Mouse (Mus musculus): ENCODE data around the gene Dpm2. TPM values are rescaled to one million over a fixed set of nuclear protein-coding genes. Genes with fewer than 3 reads are reported as not detected.
A peak's percentile ranks its signal among the peaks of the same experiment; 100 is the strongest.

Dpm2 gene
- polyA plus RNA-seq, 1 experiment from 2014 or later, result 104 TPM

GRCm38 (mm10) chr2:32541333-32541908 lies 29.2 kb upstream of the Dpm2 start:
- Histone ChIP-seq H3K36me3 (ENCODE audit: control insufficient read depth, insufficient read depth, low read length) (no peaks in the 10 kb centered on the region), H3K9ac (ENCODE audit: low read length) (no peak overlapping the region), H3K27ac (ENCODE audit: low read length) (no peak overlapping the region), H3K9me3 (replicated peaks; ENCODE audit: control insufficient read depth, low read length) (no peaks in the 10 kb centered on the region), H3K27me3 (ENCODE audit: control insufficient read depth, insufficient read depth, low read length) (no peaks in the 10 kb centered on the region), H3K4me3 (replicated peaks; ENCODE audit: low read length) (no peak overlapping the region), H3K4me1 (ENCODE audit: control insufficient read depth, insufficient read depth, low read length) (peaks cover 63% of the 10 kb centered on the region), H3K4me2 (ENCODE audit: low read depth, low read length) (no peak overlapping the region)
- ATAC-seq (ENCODE audit: insufficient read depth, low FRiP score), result no peak
- WGBS, result 91% methylated on average over 2 of the region's 2 CpGs

- no peak overlapping the region for H3K27ac ChIP-seq (ENCODE audit: low read length)
- no peaks in the 10 kb centered on the region for H3K9me3 ChIP-seq (replicated peaks; ENCODE audit: control insufficient read depth, low read length)
- H3K4me3 ChIP-seq (replicated peaks; ENCODE audit: low read length), result no peak overlapping the region
- H3K9ac ChIP-seq (ENCODE audit: low read length), result no peak overlapping the region
- ATAC-seq (ENCODE audit: insufficient read depth, low FRiP score), result no peak
- H3K4me2 ChIP-seq (ENCODE audit: low read depth, low read length), result no peak overlapping the region
- no peaks in the 10 kb centered on the region for H3K27me3 ChIP-seq (ENCODE audit: control insufficient read depth, insufficient read depth, low read length)
- peaks cover 59% of the 10 kb centered on the region for H3K4me1 ChIP-seq (ENCODE audit: control insufficient read depth, insufficient read depth, low read length)
- no peaks in the 10 kb centered on the region for H3K36me3 ChIP-seq (ENCODE audit: control insufficient read depth, insufficient read depth, low read length)
- WGBS, result 78% methylated on average over 4 of the region's 4 CpGs
Observed at GRCm38 (mm10) chr2:32541986-32542573, 28.6 kb upstream of the Dpm2 start.

- peaks cover 54% of the 10 kb centered on the region for H3K4me1 ChIP-seq (ENCODE audit: control insufficient read depth, insufficient read depth, low read length)
- no peak overlapping the region for H3K9ac ChIP-seq (ENCODE audit: low read length)
- 62% methylated on average over 3 of the region's 3 CpGs for WGBS
- H3K27ac ChIP-seq (ENCODE audit: low read length), result no peak overlapping the region
- H3K27me3 ChIP-seq (ENCODE audit: control insufficient read depth, insufficient read depth, low read length), result no peaks in the 10 kb centered on the region
- ATAC-seq (ENCODE audit: insufficient read depth, low FRiP score), result no peak
- H3K4me3 ChIP-seq (replicated peaks; ENCODE audit: low read length), result no peak overlapping the region
- H3K9me3 ChIP-seq (replicated peaks; ENCODE audit: control insufficient read depth, low read length), result no peaks in the 10 kb centered on the region
- no peak overlapping the region for H3K4me2 ChIP-seq (ENCODE audit: low read depth, low read length)
- H3K36me3 ChIP-seq (ENCODE audit: control insufficient read depth, insufficient read depth, low read length), result no peaks in the 10 kb centered on the region
Observed at GRCm38 (mm10) chr2:32543031-32543449, 27.6 kb upstream of the Dpm2 start.

- WGBS, result 90% methylated on average over 1 of the region's 1 CpGs
- no peak for ATAC-seq (ENCODE audit: insufficient read depth, low FRiP score)
Observed at GRCm38 (mm10) chr2:32546951-32547350, 23.7 kb upstream of the Dpm2 start.

GRCm38 (mm10) chr2:32547380-32547779 lies 23.3 kb upstream of the Dpm2 start:
- Histone ChIP-seq H3K4me3 (replicated peaks; ENCODE audit: low read length) (no peak overlapping the region), H3K36me3 (ENCODE audit: control insufficient read depth, insufficient read depth, low read length) (no peaks in the 10 kb centered on the region), H3K4me2 (ENCODE audit: low read depth, low read length) (no peak overlapping the region), H3K4me1 (ENCODE audit: control insufficient read depth, insufficient read depth, low read length) (peaks cover 50% of the 10 kb centered on the region), H3K27ac (ENCODE audit: low read length) (no peak overlapping the region), H3K27me3 (ENCODE audit: control insufficient read depth, insufficient read depth, low read length) (no peaks in the 10 kb centered on the region), H3K9ac (ENCODE audit: low read length) (no peak overlapping the region), H3K9me3 (replicated peaks; ENCODE audit: control insufficient read depth, low read length) (no peaks in the 10 kb centered on the region)
- no peak for ATAC-seq (ENCODE audit: insufficient read depth, low FRiP score)
- 68% methylated on average over 5 of the region's 5 CpGs for WGBS

More at GRCm38 (mm10) chr2:32546951-32547350, 23.7 kb upstream of the Dpm2 start:
- Histone ChIP-seq H3K36me3 (ENCODE audit: control insufficient read depth, insufficient read depth, low read length) (no peaks in the 10 kb centered on the region), H3K4me2 (ENCODE audit: low read depth, low read length) (no peak overlapping the region), H3K9ac (ENCODE audit: low read length) (no peak overlapping the region), H3K27ac (ENCODE audit: low read length) (no peak overlapping the region), H3K27me3 (ENCODE audit: control insufficient read depth, insufficient read depth, low read length) (no peaks in the 10 kb centered on the region), H3K4me3 (replicated peaks; ENCODE audit: low read length) (no peak overlapping the region), H3K9me3 (replicated peaks; ENCODE audit: control insufficient read depth, low read length) (no peaks in the 10 kb centered on the region), H3K4me1 (ENCODE audit: control insufficient read depth, insufficient read depth, low read length) (peaks cover 54% of the 10 kb centered on the region)

- Histone ChIP-seq H3K4me2 (ENCODE audit: low read depth, low read length) (no peak overlapping the region), H3K36me3 (ENCODE audit: control insufficient read depth, insufficient read depth, low read length) (no peaks in the 10 kb centered on the region), H3K4me1 (ENCODE audit: control insufficient read depth, insufficient read depth, low read length) (peaks cover 43% of the 10 kb centered on the region), H3K9me3 (replicated peaks; ENCODE audit: control insufficient read depth, low read length) (no peaks in the 10 kb centered on the region), H3K4me3 (replicated peaks; ENCODE audit: low read length) (no peak overlapping the region), H3K27me3 (ENCODE audit: control insufficient read depth, insufficient read depth, low read length) (no peaks in the 10 kb centered on the region), H3K27ac (ENCODE audit: low read length) (peak overlapping the region; percentile 26; the same call in 1 of the 2 replicates), H3K9ac (ENCODE audit: low read length) (no peak overlapping the region)
- peak; percentile 11; the same call in 1 of the 2 replicates for ATAC-seq (ENCODE audit: insufficient read depth, low FRiP score)
- WGBS, result 87% methylated on average over 7 of the region's 7 CpGs
Observed at GRCm38 (mm10) chr2:32547964-32548739, 22.5 kb upstream of the Dpm2 start.

- peak overlapping the region; percentile 81 for H3K27ac ChIP-seq (ENCODE audit: low read length)
- ATAC-seq (ENCODE audit: insufficient read depth, low FRiP score), result no peak
- H3K4me1 ChIP-seq (ENCODE audit: control insufficient read depth, insufficient read depth, low read length), result peaks cover 41% of the 10 kb centered on the region
- H3K4me3 ChIP-seq (replicated peaks; ENCODE audit: low read length), result no peak overlapping the region
- H3K36me3 ChIP-seq (ENCODE audit: control insufficient read depth, insufficient read depth, low read length), result no peaks in the 10 kb centered on the region
- peak overlapping the region; percentile 43; the same call in 1 of the 2 replicates for H3K9ac ChIP-seq (ENCODE audit: low read length)
- WGBS, result 70% methylated on average over 9 of the region's 9 CpGs
- no peaks in the 10 kb centered on the region for H3K9me3 ChIP-seq (replicated peaks; ENCODE audit: control insufficient read depth, low read length)
- H3K27me3 ChIP-seq (ENCODE audit: control insufficient read depth, insufficient read depth, low read length), result no peaks in the 10 kb centered on the region
- no peak overlapping the region for H3K4me2 ChIP-seq (ENCODE audit: low read depth, low read length)
Observed at GRCm38 (mm10) chr2:32549171-32549570, 21.5 kb upstream of the Dpm2 start.

- Histone ChIP-seq H3K4me1 (ENCODE audit: control insufficient read depth, insufficient read depth, low read length) (peaks cover 41% of the 10 kb centered on the region), H3K4me3 (replicated peaks; ENCODE audit: low read length) (no peak overlapping the region), H3K9ac (ENCODE audit: low read length) (peak overlapping the region; percentile 43; the same call in 1 of the 2 replicates), H3K27ac (ENCODE audit: low read length) (peak overlapping the region; percentile 81), H3K36me3 (ENCODE audit: control insufficient read depth, insufficient read depth, low read length) (no peaks in the 10 kb centered on the region), H3K27me3 (ENCODE audit: control insufficient read depth, insufficient read depth, low read length) (no peaks in the 10 kb centered on the region), H3K4me2 (ENCODE audit: low read depth, low read length) (peak overlapping the region; percentile 11; the same call in 1 of the 2 replicates), H3K9me3 (replicated peaks; ENCODE audit: control insufficient read depth, low read length) (no peaks in the 10 kb centered on the region)
- 37% methylated on average over 6 of the region's 6 CpGs for WGBS
- ATAC-seq (ENCODE audit: insufficient read depth, low FRiP score), result peak; percentile 48; the same call in 1 of the 2 replicates
Observed at GRCm38 (mm10) chr2:32549764-32550163, 20.9 kb upstream of the Dpm2 start.

GRCm38 (mm10) chr2:32551236-32551635 lies 19.4 kb upstream of the Dpm2 start:
- H3K9me3 ChIP-seq (replicated peaks; ENCODE audit: control insufficient read depth, low read length), result no peaks in the 10 kb centered on the region
- H3K36me3 ChIP-seq (ENCODE audit: control insufficient read depth, insufficient read depth, low read length), result no peaks in the 10 kb centered on the region
- peak overlapping the region; percentile 32; the same call in 1 of the 2 replicates for H3K9ac ChIP-seq (ENCODE audit: low read length)
- no peak for ATAC-seq (ENCODE audit: insufficient read depth, low FRiP score)
- peaks cover 49% of the 10 kb centered on the region for H3K4me1 ChIP-seq (ENCODE audit: control insufficient read depth, insufficient read depth, low read length)
- WGBS, result 66% methylated on average over 5 of the region's 5 CpGs
- no peak overlapping the region for H3K4me2 ChIP-seq (ENCODE audit: low read depth, low read length)
- H3K27me3 ChIP-seq (ENCODE audit: control insufficient read depth, insufficient read depth, low read length), result no peaks in the 10 kb centered on the region
- no peak overlapping the region for H3K4me3 ChIP-seq (replicated peaks; ENCODE audit: low read length)
- no peak overlapping the region for H3K27ac ChIP-seq (ENCODE audit: low read length)
